Mouse (Mus musculus): ENCODE results near the gene Ak5. TPM values are rescaled to one million over a fixed set of nuclear protein-coding genes. Genes with fewer than 3 reads are reported as not detected.

Ak5 gene
- polyA plus RNA-seq, 1 experiment from 2014 or later: 1.8 TPM

- no peak for ATAC-seq (ENCODE audit: low FRiP score, low read depth)
- peaks cover 12% of the 10 kb centered on the region for H3K4me1 ChIP-seq
- WGBS: 29% methylated on average over 4 of the region's 4 CpGs
- no peaks in the 10 kb centered on the region for H3K27me3 ChIP-seq
- no peak overlapping the region for H3K9ac ChIP-seq
- no peak overlapping the region for H3K4me2 ChIP-seq (replicated peaks)
- H3K36me3 ChIP-seq: no peaks in the 10 kb centered on the region
- peak overlapping the region; percentile 55; the same call in 1 of the 2 replicates for H3K27ac ChIP-seq
- H3K4me3 ChIP-seq: no peak overlapping the region
- H3K9me3 ChIP-seq: 0 out of 2 replicates have a peak, but pooled peaks cover 3% of the 10 kb centered on the region
Observed at GRCm38 (mm10) chr3:152523315-152523638, 144.9 kb downstream of the Ak5 start.

GRCm38 (mm10) chr3:152522634-152523314, 145.4 kb downstream of the Ak5 start:
- Histone ChIP-seq H3K9ac (no peak overlapping the region), H3K27me3 (no peaks in the 10 kb centered on the region), H3K27ac (peak overlapping the region; percentile 55; the same call in 1 of the 2 replicates), H3K4me1 (peaks cover 12% of the 10 kb centered on the region), H3K4me2 (replicated peaks) (no peak overlapping the region), H3K36me3 (no peaks in the 10 kb centered on the region), H3K9me3 (0 out of 2 replicates have a peak, but pooled peaks cover 3% of the 10 kb centered on the region), H3K4me3 (no peak overlapping the region)
- ATAC-seq (ENCODE audit: low FRiP score, low read depth): peak; percentile 82
- WGBS: 14% methylated on average over 6 of the region's 6 CpGs

- Histone ChIP-seq H3K4me3 (no peak overlapping the region), H3K9me3 (0 out of 2 replicates have a peak, but pooled peaks cover 3% of the 10 kb centered on the region), H3K36me3 (no peaks in the 10 kb centered on the region), H3K27ac (no peak overlapping the region), H3K27me3 (no peaks in the 10 kb centered on the region), H3K4me1 (peaks cover 12% of the 10 kb centered on the region), H3K9ac (no peak overlapping the region), H3K4me2 (replicated peaks) (no peak overlapping the region)
- 74% methylated on average over 7 of the region's 7 CpGs for WGBS
- ATAC-seq (ENCODE audit: low FRiP score, low read depth): no peak
Observed at GRCm38 (mm10) chr3:152521054-152521453, 147.1 kb downstream of the Ak5 start.

- H3K9ac ChIP-seq: no peak overlapping the region
- no peak overlapping the region for H3K4me2 ChIP-seq (replicated peaks)
- no peak for ATAC-seq (ENCODE audit: low FRiP score, low read depth)
- H3K27me3 ChIP-seq: no peaks in the 10 kb centered on the region
- 0 out of 2 replicates have a peak, but pooled peaks cover 3% of the 10 kb centered on the region for H3K9me3 ChIP-seq
- H3K27ac ChIP-seq: no peak overlapping the region
- peaks cover 12% of the 10 kb centered on the region for H3K4me1 ChIP-seq
- WGBS: 59% methylated on average over 3 of the region's 3 CpGs
- H3K36me3 ChIP-seq: no peaks in the 10 kb centered on the region
- H3K4me3 ChIP-seq: no peak overlapping the region
Observed at GRCm38 (mm10) chr3:152520074-152520473, 148.1 kb downstream of the Ak5 start.

GRCm38 (mm10) chr3:152519556-152519955, 148.6 kb downstream of the Ak5 start:
- 0 out of 2 replicates have a peak, but pooled peaks cover 3% of the 10 kb centered on the region for H3K9me3 ChIP-seq
- no peak overlapping the region for H3K27ac ChIP-seq
- H3K9ac ChIP-seq: no peak overlapping the region
- no peaks in the 10 kb centered on the region for H3K27me3 ChIP-seq
- H3K4me2 ChIP-seq (replicated peaks): no peak overlapping the region
- 76% methylated on average over 10 of the region's 10 CpGs for WGBS
- no peak for ATAC-seq (ENCODE audit: low FRiP score, low read depth)
- H3K36me3 ChIP-seq: no peaks in the 10 kb centered on the region
- peaks cover 16% of the 10 kb centered on the region for H3K4me1 ChIP-seq
- no peak overlapping the region for H3K4me3 ChIP-seq

GRCm38 (mm10) chr3:152516569-152516968, 151.6 kb downstream of the Ak5 start:
- WGBS: 66% methylated on average over 3 of the region's 3 CpGs

GRCm38 (mm10) chr3:152515959-152516358, 152.2 kb downstream of the Ak5 start:
- Histone ChIP-seq H3K36me3 (no peaks in the 10 kb centered on the region), H3K27ac (no peak overlapping the region), H3K4me1 (peaks cover 8% of the 10 kb centered on the region), H3K4me3 (no peak overlapping the region), H3K27me3 (no peaks in the 10 kb centered on the region), H3K4me2 (replicated peaks) (no peak overlapping the region), H3K9me3 (no peaks in the 10 kb centered on the region), H3K9ac (no peak overlapping the region)
- WGBS: 68% methylated on average over 6 of the region's 6 CpGs
- ATAC-seq (ENCODE audit: low FRiP score, low read depth): no peak

More at GRCm38 (mm10) chr3:152516569-152516968, 151.6 kb downstream of the Ak5 start:
- Histone ChIP-seq H3K27me3 (no peaks in the 10 kb centered on the region), H3K9me3 (no peaks in the 10 kb centered on the region), H3K27ac (no peak overlapping the region), H3K4me2 (replicated peaks) (no peak overlapping the region), H3K9ac (no peak overlapping the region), H3K4me1 (peaks cover 8% of the 10 kb centered on the region), H3K4me3 (no peak overlapping the region), H3K36me3 (no peaks in the 10 kb centered on the region)
- ATAC-seq (ENCODE audit: low FRiP score, low read depth): no peak

GRCm38 (mm10) chr3:152512517-152512916, 155.6 kb downstream of the Ak5 start:
- Histone ChIP-seq H3K9me3 (no peaks in the 10 kb centered on the region), H3K4me1 (peaks cover 4% of the 10 kb centered on the region; the same call in 1 of the 2 replicates), H3K4me2 (replicated peaks) (no peak overlapping the region), H3K27ac (no peak overlapping the region), H3K27me3 (no peaks in the 10 kb centered on the region), H3K36me3 (no peaks in the 10 kb centered on the region), H3K9ac (no peak overlapping the region), H3K4me3 (no peak overlapping the region)
- WGBS: 69% methylated on average over 2 of the region's 2 CpGs
- no peak for ATAC-seq (ENCODE audit: low FRiP score, low read depth)

GRCm38 (mm10) chr3:152509268-152509667, 158.9 kb downstream of the Ak5 start:
- WGBS: 88% methylated on average over 7 of the region's 7 CpGs
- no peaks in the 10 kb centered on the region for H3K9me3 ChIP-seq
- H3K27me3 ChIP-seq: no peaks in the 10 kb centered on the region
- no peak overlapping the region for H3K4me3 ChIP-seq
- H3K27ac ChIP-seq: no peak overlapping the region
- H3K4me1 ChIP-seq: no peaks in the 10 kb centered on the region
- H3K9ac ChIP-seq: no peak overlapping the region
- no peaks in the 10 kb centered on the region for H3K36me3 ChIP-seq
- no peak for ATAC-seq (ENCODE audit: low FRiP score, low read depth)
- no peak overlapping the region for H3K4me2 ChIP-seq (replicated peaks)

GRCm38 (mm10) chr3:152508419-152508993, 159.7 kb downstream of the Ak5 start:
- 89% methylated on average over 12 of the region's 12 CpGs for WGBS
- no peak overlapping the region for H3K27ac ChIP-seq
- no peaks in the 10 kb centered on the region for H3K9me3 ChIP-seq
- no peak overlapping the region for H3K4me3 ChIP-seq
- no peaks in the 10 kb centered on the region for H3K27me3 ChIP-seq
- ATAC-seq (ENCODE audit: low FRiP score, low read depth): no peak
- H3K4me1 ChIP-seq: no peaks in the 10 kb centered on the region
- no peak overlapping the region for H3K9ac ChIP-seq
- no peaks in the 10 kb centered on the region for H3K36me3 ChIP-seq
- no peak overlapping the region for H3K4me2 ChIP-seq (replicated peaks)

- H3K4me1 ChIP-seq: no peaks in the 10 kb centered on the region
- H3K9ac ChIP-seq: no peak overlapping the region
- H3K4me3 ChIP-seq: no peak overlapping the region
- H3K27ac ChIP-seq: no peak overlapping the region
- H3K4me2 ChIP-seq (replicated peaks): no peak overlapping the region
- 71% methylated on average over 8 of the region's 8 CpGs for WGBS
- H3K9me3 ChIP-seq: no peaks in the 10 kb centered on the region
- H3K36me3 ChIP-seq: no peaks in the 10 kb centered on the region
- H3K27me3 ChIP-seq: no peaks in the 10 kb centered on the region
- ATAC-seq (ENCODE audit: low FRiP score, low read depth): no peak
Observed at GRCm38 (mm10) chr3:152507900-152508299, 160.3 kb downstream of the Ak5 start.

- H3K4me3 ChIP-seq: no peak overlapping the region
- no peaks in the 10 kb centered on the region for H3K9me3 ChIP-seq
- no peak overlapping the region for H3K4me2 ChIP-seq (replicated peaks)
- no peak overlapping the region for H3K27ac ChIP-seq
- H3K27me3 ChIP-seq: no peaks in the 10 kb centered on the region
- no peak for ATAC-seq (ENCODE audit: low FRiP score, low read depth)
- H3K36me3 ChIP-seq: no peaks in the 10 kb centered on the region
- 77% methylated on average over 2 of the region's 2 CpGs for WGBS
- H3K4me1 ChIP-seq: peaks cover 6% of the 10 kb centered on the region; the same call in 1 of the 2 replicates
- H3K9ac ChIP-seq: no peak overlapping the region
Observed at GRCm38 (mm10) chr3:152498968-152499696, 169.0 kb downstream of the Ak5 start.
